Mouse (Mus musculus) bone marrow, adult 2 months (tissue): ENCODE data around the gene BC052040. TPM values are rescaled to one million over a fixed set of nuclear protein-coding genes. Genes with fewer than 3 reads are reported as not detected.

Experiments used
- H3K27ac ChIP-seq: fragments of 200-500 bp; 2 replicates; pipeline ENCODE4 v1.5.1; 2012; ENCODE audit warnings: low read depth, mild to moderate bottlenecking, control low read depth, inconsistent platforms, low read length; ENCODE audit not compliant: control insufficient read depth, poor library complexity, insufficient read depth
- H3K4me1 ChIP-seq: fragments of 200-500 bp; 2 replicates; pipeline ENCODE4 v1.6.1; 2011; ENCODE audit warnings: low read length; ENCODE audit not compliant: control insufficient read depth, insufficient read depth
- H3K4me3 ChIP-seq: fragments of 200-500 bp; replicated peaks from 2 replicates; pipeline ENCODE3; 2011; ENCODE audit warnings: mild to moderate bottlenecking, low read depth, low read length, control low read depth; ENCODE audit not compliant: control insufficient read depth
- CTCF ChIP-seq: fragments of 200-500 bp; IDR thresholded peaks from 2 replicates; pipeline ENCODE4 v1.5.1; 2011; ENCODE audit warnings: low read length, control low read depth; ENCODE audit not compliant: control insufficient read depth, insufficient read depth
- POLR2A ChIP-seq: fragments of 200-500 bp; IDR thresholded peaks from 2 replicates; pipeline ENCODE4 v1.6.1; 2011; ENCODE audit warnings: low read depth, mild to moderate bottlenecking, control low read depth, low read length, borderline replicate concordance; ENCODE audit not compliant: control insufficient read depth
- WGBS: fragments of 180-500 bp; shearing (Covaris S2); methylation state at CpG from one replicate; pipeline ENCODE4 v1.1.7; 2018; 5-methylcytosine and 5-hydroxymethylcytosine counted together
- polyA plus RNA-seq: library from polyadenylated mRNA; stranded (reverse); fragments of >200 nt; gene quantifications from 2 replicates; pipeline ENCODE4 v1.2.4, GENCODE M21; 2011; ENCODE audit warnings: low replicate concordance; ENCODE audit not compliant: missing spikeins, insufficient read depth, insufficient read length

The BC052040 gene
- 1.5 and 4.6 TPM in 2 replicates for polyA plus RNA-seq

DNA sequence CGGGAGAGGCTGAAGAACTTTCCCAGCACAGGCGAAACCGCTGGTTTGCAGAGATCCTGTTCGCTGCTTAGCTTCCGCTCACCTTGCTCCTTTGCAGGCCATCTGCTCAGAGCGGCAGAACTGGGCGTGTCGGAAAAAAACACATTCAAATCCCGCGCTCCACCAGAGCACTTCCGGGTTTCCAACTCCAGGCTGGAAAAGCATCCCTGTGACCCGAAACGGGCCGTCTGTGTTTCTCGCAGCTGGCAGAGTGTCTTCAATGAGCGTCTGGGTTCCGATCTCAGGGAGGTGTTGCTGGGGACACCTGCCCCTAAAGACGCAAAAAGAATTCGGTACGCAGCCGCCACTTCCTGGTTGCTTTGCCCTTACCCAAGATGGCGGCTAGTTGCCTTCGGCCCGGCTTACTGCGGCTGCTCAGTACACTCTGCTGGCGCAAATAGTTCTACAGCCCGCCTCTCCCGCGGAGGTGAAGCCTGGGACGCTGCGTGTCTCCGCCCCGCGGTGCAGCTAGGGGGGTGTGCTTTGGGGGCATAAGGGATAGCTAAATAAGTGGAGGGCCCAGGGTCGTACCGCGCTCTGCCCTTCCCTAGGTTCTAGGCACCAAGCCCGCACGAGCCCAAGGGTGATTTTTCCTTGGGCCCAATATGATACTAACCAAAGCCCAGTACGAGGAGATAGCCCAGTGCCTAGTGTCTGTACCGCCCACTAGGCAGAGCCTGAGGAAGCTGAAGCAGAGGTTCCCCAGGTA is at the start of gene BC052040:
Gene BC052040 (plus strand): TSS at position 476 of the 748 bp plus-strand sequence.
- peak within 1 kb of the TSS; percentile 64 for H3K27ac ChIP-seq
- peak within 1 kb of the TSS; percentile 83 for H3K4me3 ChIP-seq
- TF ChIP-seq POLR2A = peak; percentile 77; the same call in 1 of the 2 replicates
- no peak for TF ChIP-seq CTCF
- H3K4me1 ChIP-seq = no peaks in the 10 kb centered on the region
- WGBS = under 1% methylated on average over 41 of the region's 41 CpGs

DNA sequence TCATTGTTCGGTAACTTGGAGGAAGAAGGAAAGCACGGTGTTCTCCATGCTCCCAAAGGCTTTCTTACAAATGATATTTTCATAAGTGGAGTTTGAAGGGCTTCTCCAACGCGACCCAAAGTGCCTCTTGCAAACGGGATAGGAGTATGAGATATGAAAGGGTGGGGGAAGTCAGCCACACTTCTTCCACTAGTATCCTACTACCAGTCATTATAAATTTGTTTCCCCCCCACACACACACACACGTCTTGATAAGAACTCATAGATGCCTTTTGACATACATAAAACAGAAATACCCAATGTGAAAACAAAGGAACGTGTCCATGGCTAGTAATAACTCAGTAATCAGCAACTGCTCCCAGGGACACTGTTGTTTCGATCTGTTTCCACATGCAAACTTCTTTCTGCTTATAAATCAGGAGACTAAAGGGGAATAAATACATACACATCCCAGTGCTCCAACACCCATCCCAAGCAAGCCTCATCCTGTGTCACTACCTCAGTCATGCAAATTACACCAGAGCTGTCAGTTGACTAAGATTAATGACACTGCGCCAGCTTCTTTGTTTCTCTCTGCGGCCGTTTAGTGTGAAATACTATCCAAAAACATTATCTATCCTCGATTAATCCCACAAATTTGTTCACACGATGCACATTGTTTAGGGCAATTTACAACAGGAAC is 43.4 kb upstream of the BC052040 start:
- WGBS = 71% methylated on average over 13 of the region's 13 CpGs
- TF ChIP-seq CTCF (no peak), POLR2A (no peak)
- H3K27ac ChIP-seq = no peak overlapping the region

DNA sequence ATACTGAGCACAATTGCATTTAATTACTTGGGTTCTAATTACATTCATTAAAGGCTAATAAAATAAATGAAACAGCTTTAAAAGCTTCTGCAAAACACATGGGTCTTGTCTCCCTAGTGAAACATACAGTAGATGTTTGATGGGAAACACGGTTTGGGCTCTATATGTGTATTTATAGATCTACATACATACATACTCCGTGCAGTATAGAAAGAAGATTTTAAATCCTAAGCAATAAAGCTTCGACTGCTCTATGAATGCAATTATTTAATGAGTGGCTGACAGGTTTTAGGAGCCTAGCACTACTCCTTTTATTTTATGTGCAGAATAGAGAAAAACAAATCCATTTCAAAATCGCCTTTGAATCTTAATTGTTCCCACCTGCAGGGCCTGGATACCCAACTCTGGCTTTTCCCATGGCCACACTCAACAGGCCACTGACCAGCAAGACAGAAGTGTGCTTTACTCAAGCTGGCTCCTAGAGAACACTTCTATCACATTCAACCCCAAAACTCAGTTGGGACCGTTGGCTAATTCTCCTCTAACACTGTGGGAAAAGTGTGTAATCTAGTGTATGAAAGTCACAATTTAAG is 42.7 kb upstream of the BC052040 start:
- no peak overlapping the region for H3K27ac ChIP-seq
- TF ChIP-seq CTCF = no peak
- 76% methylated on average over 5 of the region's 5 CpGs for WGBS
- no peaks in the 10 kb centered on the region for H3K4me1 ChIP-seq
- no peak overlapping the region for H3K4me3 ChIP-seq

More for the DNA sequence above, 43.4 kb upstream of the BC052040 start:
- H3K4me3 ChIP-seq = no peak overlapping the region
- no peaks in the 10 kb centered on the region for H3K4me1 ChIP-seq

DNA sequence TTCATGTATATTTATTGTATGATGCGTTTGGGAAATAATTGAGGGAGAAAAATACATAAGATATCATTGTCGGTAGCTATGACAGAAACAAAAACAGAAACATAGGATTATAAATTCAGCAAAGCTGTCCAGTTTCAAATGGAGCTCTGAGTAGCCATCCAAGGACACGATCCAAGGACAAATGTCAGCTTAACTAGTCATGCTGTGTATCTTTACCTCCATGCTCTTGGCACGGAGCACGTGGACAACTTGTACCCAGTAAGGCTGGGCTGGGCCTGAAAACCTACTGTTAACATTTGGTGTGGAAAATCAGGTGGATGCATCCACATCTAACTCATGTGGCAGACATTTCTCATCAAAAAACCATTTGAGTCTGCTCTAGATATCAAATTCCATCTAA is 41.8 kb upstream of the BC052040 start:
- no peak overlapping the region for H3K4me3 ChIP-seq
- 81% methylated on average over 5 of the region's 5 CpGs for WGBS
- TF ChIP-seq CTCF (no peak), POLR2A (no peak)
- H3K4me1 ChIP-seq = no peaks in the 10 kb centered on the region
- no peak overlapping the region for H3K27ac ChIP-seq

DNA sequence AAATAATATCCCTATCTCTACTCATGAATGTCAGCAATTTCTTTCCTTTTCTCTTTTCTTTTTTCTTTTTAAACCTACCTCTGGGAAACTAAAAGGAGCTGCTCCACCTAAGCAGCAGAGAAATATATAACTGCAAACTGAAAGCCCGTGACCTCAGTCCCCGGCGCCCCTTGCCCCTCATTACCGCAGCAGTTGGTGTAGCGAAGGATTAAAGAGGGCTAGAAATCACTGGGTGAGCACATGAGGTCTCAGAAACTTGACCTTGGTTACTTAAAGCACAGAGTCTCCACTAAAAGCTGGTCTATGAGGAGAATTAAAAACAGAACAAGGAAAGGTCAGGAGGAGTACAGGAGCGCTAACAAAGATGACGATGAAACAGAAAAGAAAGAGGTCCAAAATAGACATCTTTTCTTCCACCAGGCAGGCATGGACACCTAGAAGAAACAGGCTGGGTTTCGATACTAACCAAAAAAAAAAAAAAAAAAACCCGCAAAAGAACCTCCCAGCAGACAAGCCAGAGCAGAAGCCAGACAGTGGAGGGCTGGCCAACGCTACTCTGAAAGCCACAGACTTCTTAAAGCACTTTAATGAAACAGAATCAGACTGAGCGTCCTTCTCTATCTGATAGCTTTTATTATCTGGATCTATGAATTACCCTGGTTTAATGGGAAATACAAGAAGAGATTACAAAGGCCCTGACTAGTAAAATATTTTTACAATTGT is 39.0 kb upstream of the BC052040 start:
- WGBS = 82% methylated on average over 11 of the region's 11 CpGs
- Histone ChIP-seq H3K4me3 (no peak overlapping the region), H3K27ac (no peak overlapping the region), H3K4me1 (no peaks in the 10 kb centered on the region)
- TF ChIP-seq CTCF (no peak), POLR2A (no peak)

DNA sequence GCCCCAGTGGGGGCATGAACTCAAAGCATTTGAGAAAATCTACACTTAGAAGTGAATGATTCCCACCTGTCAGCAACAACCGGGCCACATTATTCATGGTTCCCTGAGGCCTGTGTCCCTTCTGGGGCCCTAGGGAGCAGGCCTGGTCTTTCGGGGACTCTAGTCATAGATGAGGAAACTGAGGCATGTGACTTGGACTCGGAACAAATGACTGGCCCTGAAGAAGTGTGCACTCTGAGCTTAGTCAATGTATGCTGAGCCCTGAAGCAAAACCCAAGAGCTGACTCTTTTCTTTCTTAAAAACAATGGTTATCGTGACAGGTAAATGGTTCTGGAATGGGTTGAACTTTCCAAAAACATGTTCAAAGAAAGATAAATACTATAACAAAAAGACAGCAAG is 38.3 kb upstream of the BC052040 start:
- H3K4me3 ChIP-seq = no peak overlapping the region

DNA sequence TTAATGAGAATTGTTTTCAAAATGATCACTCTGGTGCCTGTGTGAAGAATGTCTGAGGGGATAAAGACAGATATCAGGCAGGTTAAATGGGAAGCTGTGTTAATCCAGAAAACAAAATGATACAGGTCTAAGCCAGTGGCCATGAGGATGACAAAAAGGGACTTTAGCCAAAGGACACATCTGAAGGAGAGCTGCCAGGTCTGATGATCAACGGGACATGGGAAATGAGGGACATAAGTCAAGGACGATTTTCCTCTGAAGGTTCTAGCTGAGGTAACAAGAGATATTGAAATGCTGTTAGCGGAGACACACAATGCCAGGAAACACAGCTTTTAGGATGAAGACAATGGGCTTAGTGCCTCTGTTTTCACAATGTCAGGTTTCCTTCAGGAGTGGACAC is 29.6 kb upstream of the BC052040 start:
- no peaks in the 10 kb centered on the region for H3K4me1 ChIP-seq
- 59% methylated on average over 3 of the region's 3 CpGs for WGBS
- TF ChIP-seq CTCF = no peak
- no peak for TF ChIP-seq POLR2A

More for the DNA sequence above, 38.3 kb upstream of the BC052040 start:
- WGBS = 83% methylated on average over 4 of the region's 4 CpGs
- H3K4me1 ChIP-seq = no peaks in the 10 kb centered on the region
- no peak overlapping the region for H3K27ac ChIP-seq
- TF ChIP-seq POLR2A = no peak
- TF ChIP-seq CTCF = no peak

More for the DNA sequence above, 29.6 kb upstream of the BC052040 start:
- Histone ChIP-seq H3K27ac (no peak overlapping the region), H3K4me3 (no peak overlapping the region)
